Mouse (Mus musculus): ENCODE measurements around the gene Ankar.

DNA sequence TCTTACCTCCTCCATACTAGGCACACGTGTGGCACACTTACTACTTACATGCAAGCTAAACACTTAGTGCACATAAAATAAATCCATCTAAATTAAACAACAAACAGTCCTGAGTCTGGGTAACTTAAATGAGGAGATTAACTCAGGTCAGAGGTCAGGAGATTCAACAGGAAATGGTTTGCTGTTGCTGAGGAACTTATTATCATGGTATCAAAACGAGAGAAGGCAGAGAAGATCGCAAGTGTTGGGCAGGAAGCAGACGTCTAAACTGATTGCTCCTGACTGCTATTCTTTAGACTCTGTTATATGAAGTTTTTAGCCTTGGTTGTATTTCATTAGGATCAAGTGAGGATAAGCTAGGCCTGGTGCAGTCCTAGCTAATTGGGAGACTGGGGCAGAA, 7.1 kb upstream of the Ankar start:
- TF ChIP-seq POLR2A (IDR thresholded peaks at IDR 0.05; ENCODE audit: borderline replicate concordance, extremely low read depth, insufficient read depth, insufficient read length, poor library complexity, severe bottlenecking) (no peak), CTCF (IDR thresholded peaks at IDR 0.05; ENCODE audit: borderline replicate concordance, extremely low read depth, insufficient read depth, insufficient read length) (no peak)
